Mouse (Mus musculus): ENCODE measurements around the gene Trak1. TPM values are rescaled to one million over a fixed set of nuclear protein-coding genes. Genes with fewer than 3 reads are reported as not detected.
A peak's percentile ranks its signal among the peaks of the same experiment; 100 is the strongest.

The Trak1 gene
- total RNA-seq, 2 experiments from 2014 or later = 75.7 to 96.6 TPM

DNA sequence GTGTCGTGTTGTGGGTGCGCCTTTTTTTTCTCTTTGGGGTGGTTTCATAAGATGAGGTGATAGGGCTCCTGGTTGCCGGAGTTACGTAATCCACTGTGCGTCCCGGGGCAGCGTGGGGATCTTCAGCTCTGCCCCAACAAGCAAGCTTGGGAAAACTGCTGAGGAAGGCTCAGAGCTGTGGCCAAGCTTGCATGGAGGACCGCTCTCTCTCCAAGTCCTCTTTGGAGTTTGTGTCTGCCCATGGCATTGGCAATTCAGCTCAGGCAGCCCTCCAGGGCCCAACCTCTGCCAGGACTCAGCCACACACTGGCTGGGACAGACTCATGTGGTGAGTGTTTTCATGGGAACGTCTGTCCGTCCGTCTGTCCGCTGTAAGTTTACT, 69.6 kb downstream of the Trak1 start:
- DNase-seq (ENCODE audit: low spot score in 2 of 2) = no peak

DNA sequence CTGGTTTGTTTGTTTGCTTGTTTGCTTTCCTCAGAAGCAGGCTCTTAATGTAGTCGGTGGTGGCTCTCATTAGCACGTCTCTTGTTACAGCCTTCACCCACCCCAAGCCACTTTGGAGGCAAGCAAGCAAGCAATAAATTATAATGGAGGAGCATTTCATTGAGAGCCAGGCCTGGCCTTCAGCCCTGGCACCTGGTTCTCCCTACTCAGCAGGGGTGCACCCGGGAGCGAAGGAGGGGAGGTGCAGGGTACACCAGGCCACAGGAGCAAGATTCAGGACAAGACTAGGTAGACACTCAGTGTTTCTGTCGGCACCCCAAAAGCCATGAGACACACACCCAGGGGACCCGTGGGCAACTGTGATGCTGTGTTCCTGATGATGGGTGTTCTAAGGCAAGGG, 72.3 kb downstream of the Trak1 start:
- no peak for DNase-seq (ENCODE audit: low spot score in 2 of 2)

DNA sequence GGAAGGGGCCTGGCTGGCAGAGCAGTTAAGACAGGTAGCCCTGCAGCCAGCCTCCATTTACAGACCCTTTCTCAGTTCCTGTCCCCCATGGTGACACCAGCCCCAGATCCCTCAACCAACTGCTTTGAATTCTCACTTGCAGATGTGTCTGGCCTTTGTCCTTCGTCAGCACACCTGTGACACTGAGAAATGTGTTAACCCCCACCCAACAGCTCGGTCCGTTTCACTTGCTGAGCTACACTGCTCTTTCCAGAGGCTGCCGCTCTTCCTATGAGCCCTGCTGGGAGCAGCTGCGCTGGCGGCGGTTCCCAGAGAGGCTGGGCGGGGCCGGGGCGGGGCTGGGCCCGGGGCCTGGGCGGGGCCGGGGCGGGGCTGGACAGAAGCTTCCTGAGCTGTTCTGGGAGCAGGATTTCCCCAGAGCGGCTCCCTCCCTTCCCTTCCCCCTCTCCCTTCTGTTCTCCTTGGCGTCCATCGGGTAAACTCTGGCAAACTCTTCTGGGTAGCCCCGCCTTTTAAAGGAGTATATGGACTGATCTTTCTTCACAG, 74.1 kb downstream of the Trak1 start:
- peak; percentile 56 to 64 for DNase-seq (ENCODE audit: low spot score in 2 of 2)

DNA sequence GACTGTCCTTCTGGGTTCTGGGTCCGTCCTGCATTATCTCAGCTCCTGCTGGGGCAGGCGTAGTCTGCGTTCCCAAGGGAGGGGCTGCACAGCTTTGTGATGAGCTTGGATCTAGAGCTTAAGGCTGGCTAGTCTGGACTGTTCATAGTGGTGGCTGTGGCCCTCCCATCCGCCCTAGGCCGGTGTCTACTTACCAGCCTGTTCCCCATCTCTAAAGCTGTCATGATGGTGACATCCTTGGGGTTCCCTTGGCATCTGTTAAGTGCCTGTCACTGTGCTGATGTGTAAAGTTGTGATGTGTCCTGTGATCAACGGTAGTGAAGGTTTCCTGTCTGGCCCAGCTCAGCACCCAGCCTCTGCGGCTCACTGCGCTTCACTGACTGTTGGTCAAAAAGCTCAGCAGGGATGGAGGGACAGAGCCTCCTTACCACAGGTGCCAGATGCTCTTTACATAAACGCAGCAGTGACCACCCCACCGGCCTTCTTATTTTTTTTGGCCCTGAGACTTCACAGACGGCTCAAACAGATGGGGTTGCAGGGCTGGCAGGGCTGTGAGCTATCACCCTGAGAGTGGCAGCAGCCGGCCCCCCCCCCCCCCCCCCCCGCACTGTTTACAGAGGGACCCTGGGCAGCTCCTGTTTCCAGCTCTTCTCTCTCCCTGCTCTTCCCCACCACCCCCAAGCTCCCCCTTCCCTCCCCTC, 74.8 kb downstream of the Trak1 start:
- DNase-seq (ENCODE audit: low spot score in 2 of 2) = no peak

DNA sequence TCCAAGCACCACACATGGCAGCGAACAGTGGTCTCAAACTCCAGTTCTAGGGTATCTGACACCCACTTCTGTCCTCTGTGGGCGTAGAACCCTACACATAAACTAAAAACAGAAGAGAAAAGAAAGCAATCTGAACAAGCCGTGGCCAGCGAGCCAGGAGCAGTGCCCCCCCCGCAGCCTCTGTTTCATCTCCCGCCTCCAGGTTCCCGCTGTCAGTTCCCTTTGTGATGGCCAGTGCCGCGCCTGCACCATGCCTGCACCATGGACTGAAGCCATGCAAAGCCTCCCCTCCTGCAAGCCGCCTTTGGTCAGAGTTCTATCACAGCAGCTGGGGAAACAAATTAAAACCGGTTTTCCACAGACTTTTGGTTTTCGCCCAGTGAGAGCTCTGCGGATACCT, 75.8 kb downstream of the Trak1 start:
- no peak for DNase-seq (ENCODE audit: low spot score in 2 of 2)

DNA sequence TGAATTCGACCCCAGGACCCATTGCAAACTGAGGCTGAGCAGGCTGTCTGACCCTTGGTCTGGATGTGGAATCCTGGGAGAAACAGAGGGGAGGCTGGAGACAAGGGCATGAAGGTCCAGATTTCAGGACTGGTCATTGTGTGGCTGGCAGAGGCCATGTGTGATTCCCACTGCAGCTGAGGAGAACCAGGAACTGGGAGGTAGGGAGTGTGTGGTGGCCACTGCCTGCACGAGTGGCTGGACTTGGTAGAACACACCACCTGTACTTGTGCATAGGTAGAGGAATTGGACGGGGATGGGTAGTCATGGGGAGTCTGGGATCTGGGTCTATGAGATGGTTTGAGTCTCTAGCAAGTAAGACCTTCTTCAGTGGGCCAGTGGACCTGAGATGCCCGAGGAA, 76.2 kb downstream of the Trak1 start:
- no peak for DNase-seq (ENCODE audit: low spot score in 2 of 2)

DNA sequence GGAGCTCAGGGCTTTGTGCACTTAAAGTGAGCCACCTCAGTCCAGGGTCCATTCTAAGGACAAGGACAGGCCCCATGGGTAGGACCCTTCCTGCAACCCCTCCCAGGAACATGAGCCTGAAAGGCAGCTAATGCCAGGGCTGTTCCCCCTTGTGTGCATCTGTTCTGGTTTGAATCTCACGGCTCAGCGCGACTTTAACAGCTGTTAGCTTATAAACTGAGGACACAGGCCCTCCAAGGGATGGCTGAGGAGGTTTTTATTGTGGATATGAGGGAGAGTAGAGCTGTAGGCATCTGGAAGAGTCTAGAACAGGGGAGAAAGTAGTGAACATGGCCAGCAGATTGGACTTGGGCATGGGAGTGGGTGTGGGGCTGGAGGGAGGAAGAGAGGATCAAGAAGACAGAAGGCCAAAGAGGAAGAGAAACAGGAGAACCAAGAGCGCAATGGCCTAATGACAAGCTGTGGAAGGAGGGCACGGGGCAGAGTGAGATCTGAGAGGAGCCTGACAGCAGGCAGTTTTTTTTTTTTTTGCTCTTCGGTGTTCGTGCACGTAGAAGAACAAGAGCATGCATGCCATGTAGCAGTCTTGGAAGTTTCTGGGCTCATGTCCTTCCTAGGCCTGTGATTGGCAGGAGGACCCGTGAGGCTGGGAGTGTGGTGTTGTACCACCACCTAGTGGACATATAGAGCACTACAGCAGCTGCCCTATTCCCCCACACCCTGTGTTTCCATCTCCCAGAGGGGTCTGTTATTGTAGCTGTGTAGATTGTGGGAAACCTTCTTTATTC, 77.0 kb downstream of the Trak1 start:
- peak; percentile 47 to 52 for DNase-seq (ENCODE audit: low spot score in 2 of 2)

DNA sequence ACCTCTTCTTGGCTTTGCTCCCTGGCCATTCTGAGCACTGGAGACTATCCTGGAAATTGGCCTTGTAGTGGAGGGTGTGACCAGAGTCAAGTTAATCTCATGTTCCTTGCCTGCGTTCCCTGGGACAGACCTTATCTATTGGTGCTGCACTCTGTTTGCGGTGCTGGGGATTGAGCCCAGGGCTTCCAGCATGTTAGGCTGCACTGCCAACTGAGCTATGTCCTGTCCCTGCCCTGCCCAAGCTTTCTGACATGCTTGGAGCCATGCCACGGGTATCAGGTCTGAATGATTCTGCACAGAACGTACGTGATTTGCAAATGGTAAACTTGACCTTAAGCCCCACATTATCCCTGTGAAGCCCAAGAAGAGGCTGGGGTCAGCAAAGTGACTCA, 77.6 kb downstream of the Trak1 start:
- no peak for DNase-seq (ENCODE audit: low spot score in 2 of 2)

DNA sequence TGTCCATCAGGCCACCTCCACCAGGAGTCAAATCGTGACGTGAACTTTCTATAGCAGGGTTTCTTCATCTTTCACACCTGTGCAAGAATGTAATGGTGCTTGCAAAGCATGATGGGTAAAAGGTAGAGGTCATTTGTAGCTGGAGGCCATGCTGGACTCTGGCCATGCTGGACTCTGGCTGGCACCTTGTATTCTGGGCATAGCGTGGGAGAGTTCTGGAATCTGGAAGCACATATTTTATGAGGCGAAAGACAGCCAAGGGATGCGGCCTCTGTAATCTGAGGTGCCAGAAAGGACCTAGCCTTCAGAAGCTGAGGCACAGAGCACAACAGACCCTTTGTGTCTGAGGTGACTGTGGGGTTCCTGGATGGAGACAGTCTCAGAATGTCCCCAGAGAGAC, 78.8 kb downstream of the Trak1 start:
- no peak for DNase-seq (ENCODE audit: low spot score in 2 of 2)

DNA sequence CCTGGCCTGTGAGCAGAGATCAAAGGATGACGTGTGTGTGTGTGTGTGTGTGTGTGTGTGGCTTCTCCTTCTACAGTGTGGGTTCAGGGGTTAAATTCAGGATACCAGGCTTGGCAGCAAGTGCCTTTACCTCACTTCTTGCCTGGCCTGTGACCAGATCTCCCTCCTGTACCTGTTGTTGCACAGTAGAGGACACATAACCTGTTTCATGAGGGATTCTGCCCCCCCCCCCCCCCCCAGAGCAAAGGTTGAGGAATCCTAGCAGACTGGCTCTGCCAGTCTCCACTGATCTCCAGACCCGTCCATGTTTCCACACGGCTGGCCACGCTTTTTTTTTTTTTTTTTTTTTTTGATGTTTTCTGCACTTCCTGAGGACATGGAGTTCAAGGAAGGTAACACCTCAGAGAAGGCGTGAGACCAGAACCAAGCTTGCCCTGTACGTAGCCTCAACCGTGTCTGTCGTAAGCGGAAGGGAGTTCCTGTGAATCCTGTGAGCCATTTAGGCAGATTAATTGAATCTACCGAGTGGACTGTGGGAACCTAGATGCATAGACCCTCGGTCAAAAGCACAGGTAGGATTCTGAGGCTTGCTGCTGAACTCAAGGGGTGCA, 83.1 kb downstream of the Trak1 start:
- DNase-seq (ENCODE audit: low spot score in 2 of 2) = no peak

DNA sequence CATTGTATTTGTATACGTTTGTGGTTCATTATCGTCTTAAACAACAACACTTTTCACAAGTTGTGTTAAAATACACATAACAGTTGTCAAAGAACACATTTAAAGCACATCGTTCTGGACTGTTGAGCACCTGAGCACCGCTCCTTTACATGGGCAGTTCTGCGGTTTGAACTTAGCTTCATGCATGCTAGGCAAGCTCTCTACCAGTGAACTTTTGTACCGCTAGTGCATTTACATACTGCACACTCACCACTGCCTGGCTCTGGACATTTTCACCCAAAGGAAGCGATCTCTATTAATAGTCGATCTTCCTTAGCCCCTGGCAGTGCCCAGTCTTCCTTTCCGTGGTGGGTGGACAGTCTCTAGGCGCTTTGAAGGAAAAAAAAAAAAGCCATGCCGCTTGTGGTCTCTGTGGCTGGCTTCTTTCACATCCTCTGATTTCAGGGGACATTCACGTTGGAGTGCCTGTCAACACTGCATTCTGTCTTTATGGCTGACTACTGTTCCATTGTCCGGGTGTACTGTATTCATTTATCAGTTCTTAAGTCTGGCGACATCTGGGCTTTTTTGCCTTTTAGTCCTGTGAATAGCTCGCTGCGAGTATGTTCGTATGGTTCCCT, 84.5 kb downstream of the Trak1 start:
- no peak for DNase-seq (ENCODE audit: low spot score in 2 of 2)

DNA sequence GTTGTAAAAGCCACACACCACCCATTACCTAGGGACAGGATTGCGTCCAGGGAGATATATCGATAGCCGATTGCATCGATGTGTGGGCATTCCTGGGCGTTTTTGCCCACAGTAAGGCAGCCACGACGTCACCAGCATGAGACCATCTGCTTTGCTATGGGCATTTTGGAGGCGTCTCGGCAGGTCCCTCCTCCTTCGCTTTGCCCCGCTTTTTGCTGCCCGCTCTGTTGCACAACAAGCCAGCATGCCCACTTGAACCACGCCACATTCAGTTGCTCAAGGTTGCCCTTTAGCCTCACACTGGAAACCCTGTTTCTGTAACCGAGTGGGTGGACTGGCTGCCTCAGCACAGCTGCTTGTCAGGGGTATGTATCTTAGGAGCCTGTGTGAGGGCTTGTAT, 85.3 kb downstream of the Trak1 start:
- DNase-seq (ENCODE audit: low spot score in 2 of 2) = no peak

DNA sequence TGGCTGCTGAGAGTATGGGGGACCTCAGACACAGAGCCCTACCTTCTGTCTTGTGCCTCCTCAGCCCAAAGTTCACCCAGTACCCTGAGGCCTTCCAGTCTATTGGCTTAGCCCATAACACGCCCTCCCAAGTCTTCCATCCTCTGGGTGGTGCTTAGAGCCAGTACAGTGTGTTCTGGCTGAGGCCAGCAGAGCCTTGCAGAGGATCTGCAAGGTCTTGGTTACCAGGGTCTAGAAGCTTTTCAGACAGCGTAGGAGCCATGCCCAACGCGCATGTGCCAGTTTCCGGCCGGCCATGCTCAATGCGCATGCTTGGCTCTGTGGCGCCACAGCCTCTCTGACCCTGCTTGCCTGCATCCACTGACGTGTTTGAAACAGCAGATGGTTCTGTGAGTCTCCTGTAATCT, 85.9 kb downstream of the Trak1 start:
- DNase-seq (ENCODE audit: low spot score in 2 of 2) = no peak

DNA sequence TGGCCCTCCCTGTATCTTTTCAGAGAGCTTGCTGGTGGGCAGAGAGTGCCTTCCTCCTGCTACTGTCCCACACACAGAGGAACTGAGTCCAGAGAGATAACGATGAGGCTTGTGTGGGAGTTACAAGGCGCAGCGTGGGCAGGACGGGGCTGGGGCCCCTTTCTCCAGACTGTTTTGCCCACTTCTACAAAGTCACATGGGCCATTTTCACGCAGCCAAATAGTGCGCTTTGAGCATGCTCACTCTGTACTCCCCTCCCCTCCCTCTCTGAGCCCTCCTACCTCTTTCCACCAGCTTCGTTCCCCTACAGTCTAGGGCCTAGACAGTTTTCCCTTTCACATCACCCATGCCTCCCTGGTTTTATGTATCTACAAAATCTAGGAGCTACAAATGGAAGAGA, 87.3 kb downstream of the Trak1 start:
- DNase-seq (ENCODE audit: low spot score in 2 of 2) = no peak

DNA sequence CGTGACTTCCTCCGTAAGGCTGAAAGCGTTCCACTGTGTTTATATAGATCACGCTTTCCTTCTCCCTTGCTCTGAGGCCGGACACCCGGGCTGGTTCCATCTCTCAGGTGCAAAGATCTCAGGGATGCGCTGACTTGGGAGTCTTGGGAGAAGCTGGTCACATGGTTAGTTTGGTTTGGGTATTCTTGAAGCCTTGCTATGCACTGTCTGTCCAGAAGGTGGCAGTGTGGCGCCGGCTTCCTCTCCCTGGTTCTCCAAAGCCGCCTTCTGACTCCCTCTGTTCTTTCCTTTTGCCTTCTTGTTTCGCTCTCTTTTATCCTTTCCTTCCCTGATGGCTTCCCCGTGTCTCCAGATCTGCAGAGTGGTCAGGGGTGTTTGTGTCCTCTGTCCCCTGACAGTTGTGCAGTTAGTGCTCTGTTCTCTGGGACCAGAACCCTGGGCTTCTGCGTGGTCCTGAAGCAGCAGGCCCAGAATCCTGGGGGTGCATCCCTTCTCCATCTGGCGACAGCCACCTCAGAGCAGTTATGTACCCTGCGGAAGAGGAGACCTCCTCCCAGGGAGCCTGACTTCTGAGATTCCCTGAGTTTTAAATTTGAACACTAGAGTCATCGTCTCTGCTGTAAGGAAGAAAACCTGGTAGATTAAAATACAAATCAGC, 87.9 kb downstream of the Trak1 start:
- DNase-seq (ENCODE audit: low spot score in 2 of 2) = peak; percentile 77 to 79

DNA sequence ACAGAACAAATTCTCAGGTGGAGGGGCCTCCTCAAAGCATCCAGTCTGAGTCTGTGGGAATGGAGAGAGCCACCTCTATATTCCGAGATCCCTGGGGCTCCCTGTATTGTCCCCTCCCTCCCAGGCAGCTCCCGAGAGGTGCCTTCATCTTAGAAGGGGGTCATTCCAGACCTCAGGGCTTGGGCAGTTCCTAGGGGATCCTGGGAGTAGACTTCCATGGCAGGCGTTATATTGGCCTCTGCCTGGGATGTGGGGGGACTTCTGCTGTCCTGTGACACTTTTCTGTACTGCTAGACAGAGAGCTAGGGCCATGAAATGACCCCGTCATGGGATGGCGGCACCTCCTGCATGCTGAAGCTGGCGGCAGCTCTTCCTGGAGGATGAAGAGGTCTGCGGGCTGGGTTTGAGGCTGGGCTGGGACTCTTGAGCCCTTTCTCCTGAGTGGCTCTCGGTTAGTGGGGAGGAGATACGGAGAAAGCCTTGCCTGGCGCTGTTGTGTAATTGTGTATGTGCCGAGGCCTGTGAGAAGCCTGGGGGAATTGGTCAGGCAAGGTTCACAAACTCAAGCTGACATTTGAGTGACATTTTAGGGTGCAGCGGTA, 88.5 kb downstream of the Trak1 start:
- DNase-seq (ENCODE audit: low spot score in 2 of 2) = no peak

DNA sequence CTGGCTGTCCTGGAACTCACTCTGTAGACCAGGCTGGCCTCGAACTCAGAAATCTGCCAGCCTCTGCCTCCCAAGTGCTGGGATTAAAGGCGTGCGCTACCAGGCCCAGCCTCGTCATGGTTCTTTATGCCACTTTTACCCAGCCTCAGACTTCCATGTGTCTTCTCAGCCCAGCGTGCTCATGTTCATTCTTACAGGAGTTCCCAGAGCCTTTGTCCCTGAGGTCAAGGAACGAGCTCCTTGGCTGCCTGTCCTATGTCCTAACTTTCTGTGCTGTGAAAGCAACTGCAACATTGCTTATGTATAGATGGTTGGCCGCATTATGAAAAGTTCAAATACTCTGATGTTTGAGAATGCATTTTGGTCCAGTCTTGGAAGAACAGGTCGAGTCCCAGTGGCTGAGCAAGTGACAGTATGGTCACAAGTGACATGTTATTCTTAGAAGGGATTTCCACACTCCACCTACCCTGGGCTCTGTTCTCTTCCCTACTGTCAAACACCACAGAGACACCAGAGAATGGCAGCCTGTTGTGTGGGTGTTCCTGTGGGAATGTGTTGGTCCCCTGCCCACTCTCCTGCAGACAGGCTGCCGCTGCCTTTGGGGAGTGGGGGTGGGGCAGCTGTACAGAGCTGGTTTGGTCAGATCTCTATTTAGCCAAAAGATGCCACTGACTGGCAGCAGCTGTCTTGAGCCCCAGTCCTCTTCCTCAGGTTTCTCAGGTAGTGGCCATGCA, 90.4 kb downstream of the Trak1 start:
- DNase-seq (ENCODE audit: low spot score in 2 of 2) = no peak

DNA sequence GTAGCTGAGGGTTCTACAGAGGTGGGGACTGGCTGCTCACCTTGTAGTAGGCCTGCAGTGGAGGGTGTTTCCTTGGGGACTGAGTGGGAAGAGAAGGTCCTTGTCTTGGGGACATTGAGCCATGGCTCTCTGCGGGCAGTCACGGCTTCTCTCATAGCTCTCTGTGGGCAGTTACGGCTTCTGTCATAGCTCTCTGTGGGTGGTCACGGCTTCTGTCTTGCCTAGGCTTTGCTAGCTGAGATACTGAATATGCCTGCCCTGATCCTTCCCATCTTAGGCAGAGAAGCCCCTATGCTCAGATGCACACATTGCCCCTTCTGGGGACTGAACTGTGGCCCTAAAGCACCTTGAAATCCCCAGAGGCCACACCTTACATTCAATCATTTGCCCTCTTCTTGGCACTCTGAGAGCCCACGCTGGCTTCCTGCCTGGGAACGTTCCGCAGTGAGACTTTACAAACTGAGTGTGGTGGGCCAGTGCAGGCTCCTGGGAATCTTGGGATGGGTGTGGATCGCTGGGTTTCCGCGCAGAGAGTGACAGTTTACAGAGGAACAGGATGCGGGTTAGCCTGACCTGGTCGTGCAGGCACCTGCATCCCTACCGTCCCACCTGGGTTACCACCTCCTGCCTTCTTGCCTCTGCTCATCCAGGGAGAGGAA, 91.1 kb downstream of the Trak1 start:
- DNase-seq (ENCODE audit: low spot score in 2 of 2) = no peak

DNA sequence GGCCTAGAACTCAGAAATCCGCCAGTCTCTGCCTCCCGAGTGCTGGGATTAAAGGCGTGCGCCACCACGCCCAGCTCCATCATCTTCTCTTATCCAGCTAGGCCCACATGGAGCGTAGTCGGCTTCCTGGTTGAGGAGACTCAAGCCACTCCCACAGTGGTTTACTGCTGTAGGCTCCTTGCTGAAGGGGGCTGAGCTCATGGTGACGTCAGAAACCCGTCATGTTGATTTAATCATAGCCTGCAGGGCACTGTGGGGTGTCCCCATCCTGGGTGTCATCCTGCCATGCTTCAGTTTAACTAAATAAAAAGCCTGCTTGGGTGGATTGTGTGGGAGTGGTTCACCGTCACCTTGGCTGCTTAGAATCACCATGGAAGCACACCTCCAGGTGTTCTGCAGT, 92.0 kb downstream of the Trak1 start:
- DNase-seq (ENCODE audit: low spot score in 2 of 2) = no peak

DNA sequence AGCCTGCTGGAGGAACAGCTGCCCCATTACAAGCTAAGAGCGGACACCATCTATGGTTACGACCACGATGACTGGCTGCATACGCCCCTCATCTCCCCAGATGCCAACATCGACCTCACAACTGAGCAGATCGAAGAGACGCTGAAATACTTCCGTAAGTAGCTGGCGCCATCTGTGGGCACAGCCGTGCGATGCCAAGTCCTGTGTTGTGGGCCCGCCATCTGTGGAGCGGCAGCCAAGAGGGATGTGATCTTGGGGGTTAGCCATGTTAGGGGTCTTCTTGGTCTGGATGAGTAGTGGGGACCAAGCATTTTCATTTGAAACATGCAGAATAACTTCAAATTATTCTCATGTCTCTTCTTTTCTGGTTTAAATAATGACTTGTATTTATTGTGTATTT, 94.6 kb downstream of the Trak1 start:
- DNase-seq (ENCODE audit: low spot score in 2 of 2) = no peak

All from adrenal gland, adult 18-20 months (tissue).